Mouse (Mus musculus) midbrain, postnatal 0 days (tissue): ENCODE measurements around the gene Cyfip2. TPM values are rescaled to one million over a fixed set of nuclear protein-coding genes. Genes with fewer than 3 reads are reported as not detected.

ENCODE experiments used
- ATAC-seq: fragments of 200-750 bp; cut with Nextera tagmentation; 2 replicates; pipeline ENCODE4 v1.8.0; 2017; ENCODE audit warnings: moderate number of reproducible peaks, mild to moderate bottlenecking, moderate TSS enrichment, moderate library complexity; ENCODE audit not compliant: low FRiP score
- DNase-seq: peaks from one replicate; pipeline ENCODE4 v3.0.0-alpha.2; 2015; ENCODE audit warnings: low spot score
- H3K27ac ChIP-seq: fragments of 300-500 bp; sonication (generic); 2 replicates; pipeline ENCODE4 v1.5.1; 2014; ENCODE audit warnings: low read depth, mild to moderate bottlenecking, low read length, mixed read lengths
- H3K27me3 ChIP-seq: fragments of 300-500 bp; sonication (generic); 2 replicates; pipeline ENCODE4 v1.6.1; 2014; ENCODE audit warnings: low read length, control low read depth, mixed read lengths; ENCODE audit not compliant: insufficient read depth
- H3K36me3 ChIP-seq: fragments of 300-500 bp; sonication (generic); 2 replicates; pipeline ENCODE4 v1.6.1; 2014; ENCODE audit warnings: low read length, control low read depth, mixed read lengths; ENCODE audit not compliant: insufficient read depth
- H3K4me1 ChIP-seq: fragments of 300-500 bp; sonication (generic); 2 replicates; pipeline ENCODE4 v1.6.1; 2014; ENCODE audit warnings: mild to moderate bottlenecking, control low read depth, antibody characterized with exemption, low read length, mixed read lengths; ENCODE audit not compliant: insufficient read depth
- H3K4me2 ChIP-seq: fragments of 300-500 bp; sonication (generic); 2 replicates; pipeline ENCODE4 v1.6.1; 2014; ENCODE audit warnings: low read depth, mild to moderate bottlenecking, low read length, mixed read lengths; ENCODE audit not compliant: poor library complexity, severe bottlenecking
- H3K4me3 ChIP-seq: fragments of 300-500 bp; sonication (generic); 2 replicates; pipeline ENCODE4 v1.5.1; 2014; ENCODE audit warnings: low read depth, mild to moderate bottlenecking, low read length, moderate library complexity
- H3K9ac ChIP-seq: fragments of 300-500 bp; sonication (generic); replicated peaks from 2 replicates; pipeline ENCODE4 v1.6.1; 2014; ENCODE audit warnings: mild to moderate bottlenecking, low read length, moderate library complexity, mixed read lengths; ENCODE audit not compliant: poor library complexity, severe bottlenecking
- H3K9me3 ChIP-seq: fragments of 300-500 bp; sonication (generic); 2 replicates; pipeline ENCODE4 v1.6.1; 2016; ENCODE audit warnings: low read length, control low read depth
- CTCF ChIP-seq: IDR thresholded peaks from 2 replicates; pipeline ENCODE4 v1.5.1; 2016; ENCODE audit warnings: antibody characterized with exemption, mild to moderate bottlenecking
- WGBS: fragments of 180-500 bp; shearing (Covaris S2); extraction: QIAGEN DNeasy Blood & Tissue Kit; methylation state at CpG from one replicate; pipeline ENCODE4 v1.1.7; 2014; 5-methylcytosine and 5-hydroxymethylcytosine counted together
- polyA plus RNA-seq: library from polyadenylated mRNA; unstranded; fragments of >200 nt; fragmentation: Nextera tagmentation; extraction: Ambion mirVana; gene quantifications from 2 replicates; pipeline ENCODE4 v1.2.1, GENCODE M21; 2015
- total RNA-seq: library from RNA; depleted of rRNA; stranded (reverse); fragments of >200 nt; gene quantifications from 2 replicates; pipeline ENCODE4 v1.2.3, GENCODE M21; 2014

Gene Cyfip2
- total and polyA plus RNA-seq, 2 experiments from 2014 or later, result 83.7 to 133 TPM

- Histone ChIP-seq H3K36me3 (peaks cover 48% of the 10 kb centered on the region), H3K27me3 (no peaks in the 10 kb centered on the region), H3K9ac (peak within 1 kb of the TSS; percentile 39), H3K4me1 (no peaks in the 10 kb centered on the region), H3K9me3 (no peaks in the 10 kb centered on the region), H3K27ac (peak within 1 kb of the TSS; percentile 80), H3K4me2 (peak within 1 kb of the TSS; percentile 33), H3K4me3 (peak within 1 kb of the TSS; percentile 17; the same call in 1 of the 2 replicates)
- TF ChIP-seq CTCF, result no peak; the same call in 1 of the 2 replicates
- DNase-seq, result peak; percentile 77
- ATAC-seq, result peak; percentile 92
- 7% methylated on average over 11 of the region's 11 CpGs for WGBS
These were observed 77.3 kb downstream of the Cyfip2 start, which contains the start of gene Fndc9 for GRCm38 (mm10) chr11:46235334-46235733. Gene Fndc9 (plus strand): TSS chr11:46235531.

- Histone ChIP-seq H3K9me3 (no peaks in the 10 kb centered on the region), H3K4me2 (no peak overlapping the region), H3K27ac (0 out of 2 replicates have a peak overlapping the region, but pooled peaks have one; percentile 32), H3K36me3 (peaks cover 41% of the 10 kb centered on the region), H3K9ac (no peak overlapping the region), H3K27me3 (no peaks in the 10 kb centered on the region), H3K4me1 (no peaks in the 10 kb centered on the region), H3K4me3 (no peak overlapping the region)
- TF ChIP-seq CTCF, result no peak
- ATAC-seq (no peak), DNase-seq (peak; percentile 51)
- WGBS, result 54% methylated on average over 4 of the region's 4 CpGs
These were observed 78.7 kb downstream of the Cyfip2 start for GRCm38 (mm10) chr11:46233966-46234365.

- Histone ChIP-seq H3K27me3 (no peaks in the 10 kb centered on the region), H3K4me1 (no peaks in the 10 kb centered on the region), H3K9ac (no peak overlapping the region), H3K9me3 (no peaks in the 10 kb centered on the region), H3K27ac (no peak overlapping the region), H3K36me3 (peaks cover 35% of the 10 kb centered on the region), H3K4me3 (no peak overlapping the region), H3K4me2 (no peak overlapping the region)
- DNase-seq (no peak), ATAC-seq (no peak)
- 84% methylated on average over 4 of the region's 4 CpGs for WGBS
- TF ChIP-seq CTCF, result no peak
These were observed 79.9 kb downstream of the Cyfip2 start for GRCm38 (mm10) chr11:46232803-46233202.

- no peaks in the 10 kb centered on the region for H3K27me3 ChIP-seq
- no peaks in the 10 kb centered on the region for H3K4me1 ChIP-seq
- no peak overlapping the region for H3K9ac ChIP-seq
- no peak overlapping the region for H3K4me2 ChIP-seq
- WGBS, result 68% methylated on average over 6 of the region's 6 CpGs
- no peaks in the 10 kb centered on the region for H3K9me3 ChIP-seq
- peaks cover 37% of the 10 kb centered on the region for H3K36me3 ChIP-seq
- DNase-seq (no peak), ATAC-seq (no peak)
- TF ChIP-seq CTCF, result no peak
- no peak overlapping the region for H3K4me3 ChIP-seq
- H3K27ac ChIP-seq, result no peak overlapping the region
These were observed 82.5 kb downstream of the Cyfip2 start for GRCm38 (mm10) chr11:46230184-46230583.

GRCm38 (mm10) chr11:46225345-46225744 lies 87.3 kb downstream of the Cyfip2 start:
- Histone ChIP-seq H3K27me3 (no peaks in the 10 kb centered on the region), H3K36me3 (peaks cover 53% of the 10 kb centered on the region), H3K4me1 (no peaks in the 10 kb centered on the region), H3K9me3 (no peaks in the 10 kb centered on the region), H3K9ac (no peak overlapping the region), H3K4me3 (no peak overlapping the region), H3K4me2 (no peak overlapping the region), H3K27ac (no peak overlapping the region)
- no peak for TF ChIP-seq CTCF
- DNase-seq (no peak), ATAC-seq (no peak)
- WGBS, result 89% methylated on average over 5 of the region's 5 CpGs

GRCm38 (mm10) chr11:46223575-46223974 lies 89.1 kb downstream of the Cyfip2 start:
- H3K4me1 ChIP-seq, result peaks cover 9% of the 10 kb centered on the region; the same call in 1 of the 2 replicates
- peak; percentile 64 for TF ChIP-seq CTCF
- H3K9me3 ChIP-seq, result no peaks in the 10 kb centered on the region
- no peak for ATAC-seq
- no peak overlapping the region for H3K4me3 ChIP-seq
- H3K4me2 ChIP-seq, result no peak overlapping the region
- no peak overlapping the region for H3K9ac ChIP-seq
- 71% methylated on average over 2 of the region's 2 CpGs for WGBS
- DNase-seq, result no peak
- no peaks in the 10 kb centered on the region for H3K27me3 ChIP-seq
- H3K36me3 ChIP-seq, result peaks cover 47% of the 10 kb centered on the region
- H3K27ac ChIP-seq, result no peak overlapping the region
